Mouse (Mus musculus): ENCODE data around the gene Zfp787. TPM values are rescaled to one million over a fixed set of nuclear protein-coding genes. Genes with fewer than 3 reads are reported as not detected.
"Not testable (repeated sequence)": the region's sequence is repeated elsewhere in the genome, so short reads cannot be mapped to it uniquely, and the experiment has no call there.

The Zfp787 gene
- total and polyA plus RNA-seq, 3 experiments = 28.4 to 35.2 (median 32.5) TPM

DNA sequence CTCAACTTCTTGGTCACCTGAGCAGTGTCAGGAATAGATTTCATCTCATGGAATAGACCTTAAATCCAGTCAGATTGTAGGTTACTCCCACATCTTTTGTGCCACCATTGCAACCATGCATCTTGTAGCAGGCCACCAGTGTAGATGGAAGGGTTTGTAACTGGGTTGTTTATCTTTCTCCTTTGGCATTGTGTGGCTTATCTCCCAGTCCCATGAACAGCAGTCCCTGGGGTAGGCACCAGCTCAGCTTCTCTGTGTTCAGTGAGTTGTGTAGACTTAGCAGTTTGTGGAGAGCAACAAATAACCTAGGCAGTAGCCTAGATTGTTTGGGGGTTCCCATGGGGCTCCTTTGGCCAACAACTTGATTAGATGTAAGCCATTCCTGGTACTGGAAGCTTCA, 27.1 kb upstream of the Zfp787 start:
- Histone ChIP-seq H3K4me3 (no peak overlapping the region), H3K9ac (ENCODE audit: low read depth, low read length) (no peak overlapping the region), H3K27ac (no peak overlapping the region), H3K27me3 (ENCODE audit: control insufficient read depth, insufficient read depth, low read length) (no peaks in the 10 kb centered on the region), H3K36me3 (ENCODE audit: control insufficient read depth, insufficient read depth, low read length) (no peaks in the 10 kb centered on the region), H3K4me1 (ENCODE audit: control insufficient read depth, insufficient read depth, low read length) (no peaks in the 10 kb centered on the region), H3K79me2 (replicated peaks; ENCODE audit: control insufficient read depth, insufficient read depth, low read length) (no peaks in the 10 kb centered on the region)
- DNase-seq = no peak
- intact Hi-C loops (cut with DNase I) = no loop called here
- TF ChIP-seq EP300 (IDR thresholded peaks at IDR 0.05; ENCODE audit: insufficient read depth, low read depth, low read length) (no peak), POLR2A (IDR thresholded peaks at IDR 0.05; ENCODE audit: insufficient read depth, low read depth, low read length) (no peak), CTCF (IDR thresholded peaks at IDR 0.05) (no peak)

DNA sequence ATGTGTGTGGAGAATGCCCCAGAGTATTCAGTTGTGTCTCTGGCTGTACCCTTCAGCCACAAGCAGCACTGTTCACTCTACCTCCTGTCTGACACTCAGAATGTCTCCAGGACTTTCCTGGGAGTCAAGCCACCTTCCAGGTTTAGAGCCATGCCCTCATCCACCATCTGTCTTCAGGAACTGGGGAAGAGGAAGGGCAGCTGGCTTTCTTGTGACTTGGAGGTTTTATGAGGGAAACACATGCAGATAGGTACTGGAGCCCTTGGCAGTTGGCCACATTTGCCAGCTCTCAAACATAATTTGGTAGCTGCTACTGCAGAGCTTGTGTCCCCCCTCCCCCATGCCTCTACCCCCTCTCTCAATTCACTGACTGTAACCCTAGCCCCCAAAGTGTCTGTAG, 23.2 kb upstream of the Zfp787 start:
- H3K27me3 ChIP-seq (ENCODE audit: control insufficient read depth, insufficient read depth, low read length) = no peaks in the 10 kb centered on the region
- no peaks in the 10 kb centered on the region for H3K4me1 ChIP-seq (ENCODE audit: control insufficient read depth, insufficient read depth, low read length)
- H3K4me3 ChIP-seq = no peak overlapping the region
- DNase-seq = no peak
- H3K27ac ChIP-seq = no peak overlapping the region
- intact Hi-C loops (cut with DNase I) = loop anchor here (10.0 kb wide), 1 partner anchor 946 kb away; the partner anchor contains the start of gene Zfp954
- no peaks in the 10 kb centered on the region for H3K79me2 ChIP-seq (replicated peaks; ENCODE audit: control insufficient read depth, insufficient read depth, low read length)
- H3K9ac ChIP-seq (ENCODE audit: low read depth, low read length) = no peak overlapping the region
- no peak for TF ChIP-seq CTCF (IDR thresholded peaks at IDR 0.05)
- no peak for TF ChIP-seq POLR2A (IDR thresholded peaks at IDR 0.05; ENCODE audit: insufficient read depth, low read depth, low read length)
- no peak for TF ChIP-seq EP300 (IDR thresholded peaks at IDR 0.05; ENCODE audit: insufficient read depth, low read depth, low read length)
- no peaks in the 10 kb centered on the region for H3K36me3 ChIP-seq (ENCODE audit: control insufficient read depth, insufficient read depth, low read length)

DNA sequence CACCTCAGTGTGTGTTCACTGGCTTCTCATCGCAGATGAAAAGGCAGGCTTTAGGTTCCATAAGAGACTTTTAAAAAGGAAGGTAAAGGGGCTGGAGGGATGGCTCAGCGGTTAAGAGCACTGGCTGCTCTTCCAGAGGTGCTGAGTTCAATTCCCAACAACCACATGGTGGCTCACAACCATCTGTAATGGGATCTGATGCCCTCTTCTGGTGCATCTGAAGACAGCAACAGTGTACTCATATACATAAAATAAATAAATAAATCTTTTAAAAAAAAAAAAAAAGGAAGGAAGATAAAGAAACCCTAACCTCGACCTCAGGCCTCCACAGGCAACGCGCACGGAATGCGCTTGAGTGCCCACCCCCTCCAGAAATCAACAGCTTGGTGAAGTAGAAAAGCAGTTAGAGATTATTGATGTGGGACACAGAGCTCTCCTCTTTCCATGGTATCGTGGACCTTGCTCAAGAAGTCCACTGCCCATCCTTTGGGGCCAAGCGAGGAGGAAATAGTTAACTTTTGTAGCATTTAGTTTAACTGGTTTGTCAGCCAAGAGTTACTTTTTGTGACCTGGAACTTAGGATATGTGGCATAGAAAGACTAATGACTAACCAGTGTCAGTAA, 18.7 kb upstream of the Zfp787 start:
- intact Hi-C loops (cut with DNase I) = loop anchor here (5.0 to 10.0 kb wide), 3 partner anchors 108 to 950 kb away; partner anchors contain the start of genes Zfp78 and Zfp954
- not testable (repeated sequence) for H3K4me1 ChIP-seq (ENCODE audit: control insufficient read depth, insufficient read depth, low read length); H3K27ac ChIP-seq

DNA sequence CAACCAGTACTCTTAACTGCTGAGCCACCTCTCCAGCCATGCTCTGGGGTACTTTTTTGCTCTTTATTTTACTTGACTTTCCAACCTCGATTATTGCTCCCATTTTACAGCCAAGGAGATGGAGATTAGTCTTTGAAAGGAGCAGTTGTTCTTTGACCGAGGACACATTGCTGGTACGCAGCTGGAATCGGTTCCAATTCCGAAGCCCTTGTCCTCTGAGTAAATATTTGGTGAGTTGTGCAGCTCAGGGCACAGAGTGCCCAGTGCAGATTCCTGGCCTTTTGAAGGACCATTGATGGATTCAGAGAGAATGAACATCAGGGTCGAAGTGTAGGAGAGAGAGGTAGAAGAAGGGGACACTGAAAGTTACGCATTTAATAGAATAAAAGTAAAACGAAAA, 18.1 kb upstream of the Zfp787 start:
- WGBS = 88% methylated on average over 8 of the region's 8 CpGs
- no peaks in the 10 kb centered on the region for H3K36me3 ChIP-seq (ENCODE audit: control insufficient read depth, insufficient read depth, low read length)

More for the DNA sequence above, 18.7 kb upstream of the Zfp787 start:
- not testable (repeated sequence) for H3K36me3 ChIP-seq (ENCODE audit: control insufficient read depth, insufficient read depth, low read length); H3K27me3 ChIP-seq (ENCODE audit: control insufficient read depth, insufficient read depth, low read length); H3K79me2 ChIP-seq (replicated peaks; ENCODE audit: control insufficient read depth, insufficient read depth, low read length); H3K4me3 ChIP-seq; DNase-seq; H3K9ac ChIP-seq (ENCODE audit: low read depth, low read length)
- TF ChIP-seq CTCF (IDR thresholded peaks at IDR 0.05) = peak; percentile 71
- 57% methylated on average over 9 of the region's 9 CpGs for WGBS

DNA sequence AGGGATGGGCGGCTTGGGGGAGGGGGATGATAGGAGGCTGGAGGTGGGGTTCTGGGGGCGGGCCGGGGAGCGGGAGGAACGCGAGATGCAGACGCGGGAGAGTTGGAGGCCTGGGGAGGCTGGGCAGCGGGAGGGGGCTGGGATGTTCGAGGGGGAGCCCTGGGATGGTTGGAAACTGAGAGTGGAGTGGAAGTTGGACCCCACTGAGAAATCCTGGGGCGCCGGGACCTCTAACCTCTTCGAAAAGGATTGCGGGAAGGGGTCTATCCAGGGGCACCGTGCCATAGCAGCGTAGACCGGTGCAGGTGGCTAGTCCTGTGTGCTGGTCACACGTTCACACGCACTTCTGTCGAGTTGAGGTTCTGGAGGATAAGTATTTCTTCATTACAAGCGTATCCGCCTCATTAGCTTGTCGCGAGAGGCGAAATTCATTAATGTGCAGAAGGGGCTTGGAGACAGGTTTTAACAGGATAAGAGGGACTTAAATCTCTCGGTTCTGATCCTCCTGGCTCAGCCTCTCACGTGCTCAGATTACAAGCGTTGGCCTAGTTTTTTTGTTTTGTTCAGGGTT, 17.0 kb upstream of the Zfp787 start:
- intact Hi-C loops (cut with DNase I) = loop anchor here (1.0 to 10.0 kb wide), 5 partner anchors 16 to 952 kb away; partner anchors contain the start of genes Zfp78 and Zfp954
- DNase-seq = no peak
- Histone ChIP-seq H3K9ac (ENCODE audit: low read depth, low read length) (peak overlapping the region; percentile 53), H3K36me3 (ENCODE audit: control insufficient read depth, insufficient read depth, low read length) (no peaks in the 10 kb centered on the region), H3K27me3 (ENCODE audit: control insufficient read depth, insufficient read depth, low read length) (no peaks in the 10 kb centered on the region), H3K27ac (peak overlapping the region; percentile 72), H3K79me2 (replicated peaks; ENCODE audit: control insufficient read depth, insufficient read depth, low read length) (no peaks in the 10 kb centered on the region), H3K4me1 (ENCODE audit: control insufficient read depth, insufficient read depth, low read length) (peaks cover 5% of the 10 kb centered on the region), H3K4me3 (peak overlapping the region; percentile 56)
- WGBS = 5% methylated on average over 28 of the region's 28 CpGs
- TF ChIP-seq CTCF (IDR thresholded peaks at IDR 0.05) = no peak
- TF ChIP-seq EP300 (IDR thresholded peaks at IDR 0.05; ENCODE audit: insufficient read depth, low read depth, low read length) = no peak
- no peak for TF ChIP-seq POLR2A (IDR thresholded peaks at IDR 0.05; ENCODE audit: insufficient read depth, low read depth, low read length)

More for the DNA sequence above, 18.1 kb upstream of the Zfp787 start:
- Histone ChIP-seq H3K4me3 (no peak overlapping the region), H3K9ac (ENCODE audit: low read depth, low read length) (no peak overlapping the region), H3K27me3 (ENCODE audit: control insufficient read depth, insufficient read depth, low read length) (no peaks in the 10 kb centered on the region), H3K79me2 (replicated peaks; ENCODE audit: control insufficient read depth, insufficient read depth, low read length) (no peaks in the 10 kb centered on the region), H3K4me1 (ENCODE audit: control insufficient read depth, insufficient read depth, low read length) (peaks cover 5% of the 10 kb centered on the region), H3K27ac (no peak overlapping the region)
- TF ChIP-seq POLR2A (IDR thresholded peaks at IDR 0.05; ENCODE audit: insufficient read depth, low read depth, low read length) (no peak), EP300 (IDR thresholded peaks at IDR 0.05; ENCODE audit: insufficient read depth, low read depth, low read length) (no peak), CTCF (IDR thresholded peaks at IDR 0.05) (no peak)
- intact Hi-C loops (cut with DNase I) = loop anchor here (5.0 to 10.0 kb wide), 3 partner anchors 108 to 951 kb away; partner anchors contain the start of genes Zfp78 and Zfp954
- no peak for DNase-seq

DNA sequence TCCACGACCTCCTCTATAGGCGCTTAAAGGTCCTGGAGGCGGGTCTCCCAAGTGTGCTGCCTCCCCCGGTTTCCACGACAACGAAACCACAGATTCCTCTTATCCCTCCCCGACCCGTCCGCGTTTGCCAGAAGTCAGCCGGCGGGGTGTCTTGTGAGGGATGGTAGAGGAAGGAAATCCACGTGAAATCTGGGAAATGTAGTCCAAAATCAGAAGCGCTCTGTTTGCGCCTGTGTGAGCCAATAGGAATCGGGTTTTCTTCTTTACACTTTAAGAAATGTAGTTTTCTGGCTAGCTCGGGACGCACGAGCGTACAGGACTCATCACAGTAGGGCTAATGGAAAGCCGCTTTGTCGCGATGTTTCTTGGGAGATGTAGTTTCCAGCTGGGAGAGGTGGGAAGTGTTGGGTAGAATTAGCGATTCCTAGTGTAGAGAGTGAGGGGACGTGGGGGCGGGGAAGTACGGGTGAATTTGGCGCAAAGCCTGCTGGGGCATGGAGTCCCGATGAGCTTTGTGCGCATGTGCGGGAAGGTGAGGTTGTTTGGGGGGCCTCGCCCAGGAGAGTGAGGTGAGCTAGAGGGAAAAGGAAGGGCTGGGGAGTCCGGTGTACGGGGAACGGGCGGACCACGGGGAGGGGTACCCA, 16.3 kb upstream of the Zfp787 start, which contains the start of gene Zfp444:
Gene Zfp444, plus strand, starts transcription at position 221 of the 644 bp plus-strand sequence.
- Histone ChIP-seq H3K9ac (ENCODE audit: low read depth, low read length) (peak within 1 kb of the TSS; percentile 56), H3K27ac (peak within 1 kb of the TSS; percentile 72), H3K36me3 (ENCODE audit: control insufficient read depth, insufficient read depth, low read length) (no peaks in the 10 kb centered on the region), H3K27me3 (ENCODE audit: control insufficient read depth, insufficient read depth, low read length) (no peaks in the 10 kb centered on the region), H3K79me2 (replicated peaks; ENCODE audit: control insufficient read depth, insufficient read depth, low read length) (no peaks in the 10 kb centered on the region), H3K4me3 (peak within 1 kb of the TSS; percentile 56), H3K4me1 (ENCODE audit: control insufficient read depth, insufficient read depth, low read length) (peaks cover 5% of the 10 kb centered on the region)
- TF ChIP-seq CTCF (IDR thresholded peaks at IDR 0.05) (no peak), POLR2A (IDR thresholded peaks at IDR 0.05; ENCODE audit: insufficient read depth, low read depth, low read length) (peak; percentile 80)
- peak; percentile 94 to 96 for DNase-seq
- intact Hi-C loops (cut with DNase I) = loop anchor here (1.0 to 10.0 kb wide), 5 partner anchors 16 to 953 kb away; partner anchors contain the start of genes Zfp78 and Zfp954
- 1% methylated on average over 37 of the region's 37 CpGs for WGBS
